Mouse (Mus musculus) activated CD4-positive, CD25-positive, alpha-beta regulatory T cell, adult 9 weeks (primary cell): ENCODE measurements around the gene Vmn1r210. TPM values are rescaled to one million over a fixed set of nuclear protein-coding genes. Genes with fewer than 3 reads are reported as not detected.

Experiments used
- polyA plus RNA-seq: library from polyadenylated mRNA; unstranded; fragments of 100-300 nt; shearing (Covaris generic); gene quantifications from one replicate; pipeline ENCODE4 v1.2.1, GENCODE M21; 2017

The Vmn1r210 gene
- polyA plus RNA-seq: not detected

GRCm38 (mm10) chr13:22831248-22831647 is at the start of gene Vmn1r210:
TSS of gene Vmn1r210 (minus strand) at chr13:22831348.

DNA sequence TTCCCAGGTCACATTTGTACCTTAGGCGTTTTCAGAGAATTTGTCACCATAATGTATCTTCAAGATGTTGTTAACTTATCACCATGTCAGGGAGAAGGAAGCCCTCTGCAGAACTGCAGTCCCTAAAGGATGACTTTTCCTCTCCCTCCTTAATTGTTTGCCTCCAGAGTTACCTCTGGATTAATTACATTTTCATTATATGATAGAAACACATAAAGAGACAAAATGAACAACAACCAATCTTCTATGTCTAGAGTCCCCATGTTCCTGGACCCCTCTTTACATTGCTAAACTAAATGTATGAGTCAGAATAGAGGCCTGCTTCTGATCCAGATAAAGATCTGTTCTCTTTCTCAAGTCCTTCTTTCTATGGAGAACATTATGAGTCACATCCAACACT is 26.3 kb upstream of the Vmn1r210 start, which contains the start of gene Vmn1r211:
Gene Vmn1r211, minus strand, starts transcription at position 101 of the 400 bp plus-strand sequence.

DNA sequence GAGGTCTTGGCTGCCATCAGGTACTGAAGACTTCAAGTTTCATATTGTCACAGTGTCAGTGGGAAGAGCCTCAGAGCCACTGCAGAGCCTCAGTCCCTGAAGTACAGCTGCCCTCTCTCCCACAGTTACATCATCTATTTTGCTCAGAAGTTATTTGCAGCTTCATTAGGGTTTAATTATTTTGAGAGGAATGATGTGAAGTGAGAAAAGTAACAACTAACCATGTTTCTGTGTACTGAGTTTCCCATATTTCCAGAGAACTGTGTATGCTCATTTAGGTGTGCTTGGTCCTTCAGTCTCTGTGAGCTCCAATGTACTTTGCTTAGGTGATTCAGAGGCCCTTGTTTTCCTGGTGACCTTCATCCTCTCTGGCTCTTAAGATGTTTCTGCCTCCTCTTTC is 21.6 kb downstream of the Vmn1r210 start, which contains the start of gene Vmn1r209:
Gene Vmn1r209, minus strand, starts transcription at position 101 of the 400 bp plus-strand sequence.

GRCm38 (mm10) chr13:22777300-22777699 is 53.8 kb downstream of the Vmn1r210 start, which contains the start of gene Vmn1r208:
TSS of gene Vmn1r208 (minus strand) at chr13:22777400.

Other genes starting within 250 kb of the Vmn1r210 start
- not detected for gene Vmn1r205, start 238.3 kb downstream of the Vmn1r210 start, polyA plus RNA-seq
- not detected for gene Vmn1r206, start 207.1 kb downstream of the Vmn1r210 start, polyA plus RNA-seq
- gene Vmn1r207-ps, start 101.7 kb downstream of the Vmn1r210 start, polyA plus RNA-seq: not detected
- 0.11 TPM for gene Vmn1r208, start 53.9 kb downstream of the Vmn1r210 start, polyA plus RNA-seq
- not detected for gene Vmn1r209, start 21.7 kb downstream of the Vmn1r210 start, polyA plus RNA-seq
- not detected for gene Vmn1r211, start 26.2 kb upstream of the Vmn1r210 start, polyA plus RNA-seq
- not detected for gene Vmn1r212, start 52.9 kb upstream of the Vmn1r210 start, polyA plus RNA-seq
- gene Vmn1r213, start 176.3 kb upstream of the Vmn1r210 start, polyA plus RNA-seq: not detected
- not detected for gene Vmn1r214, start 199.1 kb upstream of the Vmn1r210 start, polyA plus RNA-seq
- gene Vmn1r215, start 236.7 kb upstream of the Vmn1r210 start, polyA plus RNA-seq: not detected